Mouse (Mus musculus) testis, postnatal 10 days (tissue): Measurements from ENCODE around the gene Col18a1.

Experiments used
- DNase-seq: peaks from one replicate; pipeline ENCODE4 v3.0.0; 2021; ENCODE audit warnings: low spot score

The Col18a1 gene

DNA sequence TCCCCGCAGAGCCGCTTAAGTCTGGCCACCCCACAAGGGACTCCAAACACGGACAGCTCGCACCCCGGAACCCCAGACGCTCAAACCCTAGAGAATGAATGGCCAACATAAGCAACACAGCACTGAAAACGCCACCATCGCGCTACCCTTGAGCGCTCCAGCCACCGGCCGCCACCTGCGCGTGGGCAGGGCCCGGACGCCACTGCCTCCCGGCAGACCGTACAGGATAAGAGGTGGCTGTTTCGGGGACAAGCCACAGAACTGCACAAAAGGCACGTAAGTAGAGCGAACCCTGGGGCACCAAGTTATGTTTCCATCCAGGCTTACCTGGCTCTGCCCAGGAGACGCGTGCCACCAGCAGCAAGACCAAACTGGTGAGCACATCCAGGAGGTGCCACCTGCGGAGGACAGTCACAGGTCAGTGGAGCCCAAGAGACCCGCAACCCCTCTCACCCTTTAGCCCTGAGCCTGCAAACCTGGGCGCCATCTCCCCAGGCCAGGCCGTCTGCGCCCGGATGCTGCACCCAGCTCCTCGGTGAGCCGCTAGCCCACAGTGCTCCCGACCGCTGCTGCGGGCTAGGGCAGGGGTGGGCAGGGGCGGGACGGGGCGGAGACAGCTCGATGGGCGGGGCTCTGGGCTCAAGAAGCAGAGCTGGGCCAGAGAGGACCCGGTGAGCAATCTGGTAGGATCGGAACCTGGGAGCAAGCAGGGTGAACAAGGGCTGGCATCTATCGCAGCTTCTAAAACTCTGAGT lies at the start of gene Col18a1:
Gene Col18a1 (minus strand): TSS at position 586 of the 755 bp plus-strand sequence.
- DNase-seq: peak; percentile 81

GRCm38 (mm10) chr10:77215641-77216040 lies 49.3 kb upstream of the Col18a1 start:
- DNase-seq: no peak

- no peak for DNase-seq
Measured at GRCm38 (mm10) chr10:77214586-77214985, 48.2 kb upstream of the Col18a1 start.

- no peak for DNase-seq
Measured at GRCm38 (mm10) chr10:77213483-77213882, 47.1 kb upstream of the Col18a1 start.

GRCm38 (mm10) chr10:77212354-77213120 lies 46.2 kb upstream of the Col18a1 start:
- DNase-seq: no peak

- peak; percentile 66 for DNase-seq
Measured at GRCm38 (mm10) chr10:77211116-77211570, 44.8 kb upstream of the Col18a1 start.

GRCm38 (mm10) chr10:77210666-77211065 lies 44.3 kb upstream of the Col18a1 start:
- DNase-seq: no peak

DNA sequence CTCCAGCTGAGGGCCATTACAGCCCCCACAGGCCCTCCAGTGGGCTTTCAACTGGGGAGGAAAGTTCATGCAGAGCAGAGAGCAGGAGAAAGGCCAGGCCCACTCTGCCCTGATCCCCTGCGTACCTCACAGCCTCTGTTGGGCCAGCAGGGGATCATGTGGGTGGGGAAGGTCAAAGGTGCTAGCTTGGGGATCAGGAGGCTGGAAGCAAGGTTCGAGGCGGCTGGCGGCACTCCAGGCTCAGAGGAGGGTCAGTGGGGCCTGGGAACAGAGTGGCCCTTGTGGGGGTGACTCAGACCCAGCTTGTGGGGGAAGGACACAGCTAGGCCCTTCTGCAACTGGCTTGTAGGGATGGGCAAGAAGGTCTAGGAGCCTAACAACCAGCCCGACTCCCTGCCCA lies 42.9 kb upstream of the Col18a1 start:
- DNase-seq: peak; percentile 64

DNA sequence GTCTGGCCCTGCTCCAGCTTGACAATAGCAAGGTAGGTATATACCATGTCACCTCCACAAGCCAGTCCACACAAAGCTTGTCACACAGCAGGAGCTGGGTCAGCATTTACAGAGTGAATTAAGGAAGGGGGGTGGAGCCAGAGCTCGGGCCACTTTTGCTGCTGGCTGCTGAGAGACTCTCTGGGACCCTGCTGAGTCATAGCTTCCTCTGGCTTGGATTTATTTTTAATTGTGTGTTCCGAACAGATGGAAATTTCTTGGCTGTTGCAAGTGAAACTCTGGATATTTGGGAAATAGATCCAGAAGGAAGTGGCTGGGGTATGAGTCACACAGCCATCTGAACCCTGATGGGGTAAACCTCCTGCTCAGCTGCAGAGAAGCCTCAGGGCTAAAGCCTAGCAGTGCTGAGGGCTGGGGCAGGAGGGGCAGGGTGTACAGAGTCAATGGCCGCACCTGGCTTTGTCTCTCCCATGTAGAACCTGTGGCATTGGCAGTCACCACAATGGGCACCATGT lies 40.3 kb upstream of the Col18a1 start:
- DNase-seq: no peak

- DNase-seq: no peak
Measured at GRCm38 (mm10) chr10:77206134-77206533, 39.8 kb upstream of the Col18a1 start.

DNA sequence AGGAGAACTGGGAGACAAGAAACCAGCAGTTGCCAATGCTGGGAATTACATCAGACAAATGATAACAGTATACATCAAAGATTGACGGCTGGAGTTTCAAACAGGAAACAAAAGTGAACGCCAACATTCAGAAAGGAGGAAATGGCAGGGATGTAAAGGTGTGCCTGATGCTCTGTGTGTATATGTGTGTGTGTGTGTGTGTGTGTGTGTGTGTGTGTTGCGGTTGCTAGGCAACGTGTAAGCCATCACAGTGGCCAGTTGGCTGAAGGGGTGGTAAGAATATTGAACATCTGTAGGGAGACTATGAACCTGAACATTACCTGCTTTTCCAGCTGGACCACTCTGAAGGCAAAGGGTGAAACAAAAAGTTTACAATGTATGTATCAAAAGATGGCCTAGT lies 37.6 kb upstream of the Col18a1 start:
- DNase-seq: no peak

DNA sequence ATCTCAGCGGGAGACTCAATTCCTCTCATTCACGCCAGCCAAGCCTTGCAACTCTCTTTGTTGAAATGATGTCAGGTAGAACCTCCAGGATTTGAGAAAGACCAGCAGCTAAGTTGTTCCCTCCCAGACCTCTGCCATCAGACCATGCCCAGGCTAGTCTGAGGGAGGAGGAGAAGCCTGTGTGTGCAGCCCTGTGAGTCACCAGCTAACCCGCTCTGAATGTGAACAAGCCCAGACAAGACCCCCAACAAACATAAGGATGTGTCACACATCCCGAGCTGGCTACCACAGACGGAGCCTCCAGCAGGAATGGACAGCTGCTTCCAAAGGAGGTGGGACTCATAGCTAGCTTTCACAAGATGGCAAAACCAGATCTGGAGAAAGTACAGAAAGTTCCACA lies 35.6 kb upstream of the Col18a1 start:
- no peak for DNase-seq

- no peak for DNase-seq
Measured at GRCm38 (mm10) chr10:77200295-77200694, 33.9 kb upstream of the Col18a1 start.

DNA sequence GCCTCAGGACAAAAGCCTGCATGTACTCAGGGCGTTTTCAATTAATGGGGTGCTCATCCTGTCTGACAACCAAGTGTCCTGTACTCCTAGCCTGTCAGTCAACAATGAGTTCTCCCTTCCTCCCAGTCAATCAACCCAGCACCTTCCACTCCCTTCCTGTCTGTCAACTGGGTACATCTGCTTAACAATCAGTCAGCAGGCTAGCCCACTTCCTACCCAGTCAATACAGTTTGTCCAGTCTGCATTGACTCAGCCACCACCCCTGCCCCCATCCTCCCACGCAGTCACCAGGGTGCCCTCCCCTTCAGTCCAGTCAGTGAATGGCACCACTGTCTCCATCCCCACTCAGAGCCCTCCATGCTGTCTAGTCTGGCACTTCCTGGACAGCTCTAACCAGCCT lies 32.9 kb upstream of the Col18a1 start:
- DNase-seq: no peak

- no peak for DNase-seq
Measured at GRCm38 (mm10) chr10:77197469-77198209, 31.3 kb upstream of the Col18a1 start.

DNA sequence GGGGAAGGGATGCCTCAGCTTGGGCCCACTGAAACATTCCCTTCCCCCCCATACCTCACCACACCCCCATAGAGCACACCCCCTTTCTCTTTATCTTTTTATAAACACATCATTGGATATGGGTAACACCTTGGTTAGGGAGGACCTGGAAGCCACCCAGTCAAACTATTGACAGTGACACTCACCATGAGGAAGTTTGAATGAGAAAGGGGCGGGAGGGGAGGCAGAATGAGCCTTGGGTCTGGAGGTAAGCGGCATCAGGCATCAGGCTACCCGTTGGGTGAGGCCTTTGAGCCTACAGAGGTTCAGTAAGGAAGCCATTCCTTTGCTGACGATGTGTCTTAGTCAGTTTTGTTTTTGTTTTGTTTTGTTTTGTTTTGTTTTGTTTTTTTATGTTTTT lies 30.3 kb upstream of the Col18a1 start:
- DNase-seq: no peak

GRCm38 (mm10) chr10:77196115-77196514 lies 29.8 kb upstream of the Col18a1 start:
- no peak for DNase-seq

GRCm38 (mm10) chr10:77193495-77193894 lies 27.1 kb upstream of the Col18a1 start:
- DNase-seq: no peak

DNA sequence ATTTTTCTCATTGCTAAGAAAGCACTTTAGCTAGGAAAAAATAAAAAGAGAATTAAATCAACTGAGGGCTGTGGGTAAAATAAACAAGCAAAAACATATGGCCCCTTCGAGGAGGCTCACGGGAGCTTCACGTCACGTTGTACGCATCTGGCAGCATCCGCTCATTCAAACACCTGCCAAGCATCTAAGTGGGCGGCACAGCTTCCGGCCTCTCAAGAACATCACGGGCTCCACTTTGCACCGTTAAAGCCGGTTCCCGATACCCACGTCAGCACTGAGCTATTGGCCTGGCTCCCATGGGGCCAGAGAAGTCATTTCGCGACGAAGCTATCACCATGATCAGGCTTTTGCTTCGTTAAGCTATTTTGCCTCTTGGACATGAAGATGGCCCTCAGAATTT lies 26.4 kb upstream of the Col18a1 start:
- no peak for DNase-seq

DNA sequence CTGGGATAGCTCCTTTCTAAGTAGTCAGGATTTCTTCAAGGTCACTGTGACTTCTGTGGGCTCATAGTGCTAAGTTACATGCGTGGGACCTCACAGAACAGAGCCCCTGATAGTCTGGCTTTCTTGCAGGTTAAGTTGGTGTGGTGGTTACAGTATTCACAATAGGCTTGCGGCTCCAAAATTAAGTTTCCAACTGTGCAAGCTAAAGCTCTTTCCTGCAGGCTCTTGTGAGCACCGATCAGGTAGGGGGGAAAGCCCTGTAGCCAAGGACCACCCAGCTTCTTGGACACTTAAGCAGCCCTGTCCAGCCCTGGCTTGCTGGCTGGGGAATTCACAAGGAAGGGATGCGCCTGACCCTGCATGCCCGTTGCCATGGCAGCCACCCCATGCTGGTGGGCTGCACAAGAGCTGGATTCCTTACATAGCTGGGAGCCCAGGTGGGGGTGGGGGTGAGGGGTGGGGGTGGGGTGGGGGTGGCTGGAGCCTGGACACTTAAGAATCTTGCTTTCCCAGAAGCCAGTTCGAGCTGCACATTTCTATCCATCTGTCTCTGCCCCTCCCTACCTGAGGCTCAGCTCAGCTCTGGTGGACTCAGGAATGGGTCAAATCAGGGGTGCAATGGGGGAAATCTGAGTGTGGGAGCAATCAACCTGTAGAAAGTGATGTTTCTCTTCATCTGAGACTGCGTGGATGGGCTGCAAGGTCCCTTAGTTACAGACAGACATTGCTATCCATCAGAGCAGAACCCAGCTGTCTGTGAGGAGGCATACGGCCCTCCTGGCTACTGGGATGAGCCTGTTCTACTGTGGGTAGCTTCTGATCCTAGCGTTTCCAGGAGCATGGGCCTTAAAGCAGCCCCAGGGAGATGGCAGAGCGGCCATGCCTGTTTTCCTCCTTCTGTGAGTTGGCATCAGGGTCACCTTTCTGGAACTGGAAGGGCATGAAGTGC lies 24.9 kb upstream of the Col18a1 start:
- no peak for DNase-seq

DNA sequence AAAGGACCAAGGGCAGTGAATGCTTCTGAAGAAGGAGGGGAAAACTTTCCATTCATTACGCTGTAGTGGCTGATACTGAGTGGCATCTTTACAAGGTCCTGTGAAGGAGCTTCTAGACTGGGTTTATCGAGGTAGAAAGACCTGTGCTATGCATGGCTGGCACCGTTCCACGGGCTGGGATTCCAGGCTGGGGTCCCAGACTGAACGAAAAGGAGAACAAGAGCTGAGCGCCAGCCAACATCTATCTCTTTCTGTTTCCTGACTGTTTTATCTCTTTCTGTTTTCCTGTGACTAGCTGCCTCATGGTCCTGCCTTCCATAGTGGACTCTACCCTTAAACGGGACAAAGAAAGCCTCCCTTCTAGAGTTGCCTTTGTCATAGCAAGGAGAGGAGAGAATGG lies 21.1 kb upstream of the Col18a1 start:
- DNase-seq: no peak
